Mouse (Mus musculus): ENCODE measurements at regions not wholly inside any gene's neighbourhood (a gene's known extent, or its start where the extent isn't known, plus 50 kb on each side); places are given as distances from the start of the nearest gene placed in this dataset.

- no peak for DNase-seq
Measured at GRCm38 (mm10) chr15:70489548-70489947, 3344.8 kb upstream of the Gm6569 start.

- DNase-seq: peak; percentile 5
Measured at GRCm38 (mm10) chr15:70507046-70507818, 3327.1 kb upstream of the Gm6569 start.

GRCm38 (mm10) chr15:70520551-70520950 lies 3313.8 kb upstream of the Gm6569 start:
- no peak for DNase-seq

DNA sequence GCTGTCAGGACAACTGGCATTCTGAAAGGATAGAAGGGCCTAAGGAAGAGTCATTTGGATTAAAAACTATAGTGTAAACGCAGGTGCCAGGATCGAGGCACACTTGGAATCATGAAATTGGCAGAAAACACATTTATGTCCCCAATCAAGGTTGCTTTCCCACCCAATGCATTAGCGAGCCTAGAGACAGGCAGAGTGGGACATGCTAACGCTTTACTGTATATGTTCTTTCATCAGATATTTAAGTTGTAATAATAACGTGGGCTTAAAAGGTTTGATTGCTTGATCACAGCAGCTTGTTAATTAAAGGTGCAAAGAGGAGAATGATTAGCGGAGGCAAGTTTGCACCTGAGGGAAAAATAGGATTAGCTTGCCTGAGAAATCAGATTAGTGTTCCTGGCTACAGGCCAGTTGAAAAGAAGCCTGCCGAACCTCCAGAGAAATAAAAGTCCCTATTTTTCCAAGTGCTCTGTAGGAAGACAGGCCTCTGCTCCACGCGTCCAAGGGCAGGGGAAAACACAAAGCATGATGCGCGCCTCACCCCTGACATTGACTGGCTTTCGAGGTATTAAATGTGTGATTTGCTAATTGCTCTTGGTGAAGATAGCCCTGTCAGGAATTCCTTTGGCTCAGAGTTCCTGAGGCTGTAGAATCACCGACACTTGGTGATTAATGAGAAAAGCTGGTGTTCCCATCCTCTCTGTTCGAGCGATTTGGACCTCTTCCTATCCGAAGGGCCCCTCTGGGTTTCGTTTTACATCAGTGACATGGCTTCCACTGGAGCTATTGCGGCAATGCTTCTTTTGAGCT lies 3279.4 kb upstream of the Gm6569 start:
- DNase-seq: peak; percentile 3

GRCm38 (mm10) chr15:70555583-70555894 lies 3278.8 kb upstream of the Gm6569 start:
- no peak for DNase-seq

DNA sequence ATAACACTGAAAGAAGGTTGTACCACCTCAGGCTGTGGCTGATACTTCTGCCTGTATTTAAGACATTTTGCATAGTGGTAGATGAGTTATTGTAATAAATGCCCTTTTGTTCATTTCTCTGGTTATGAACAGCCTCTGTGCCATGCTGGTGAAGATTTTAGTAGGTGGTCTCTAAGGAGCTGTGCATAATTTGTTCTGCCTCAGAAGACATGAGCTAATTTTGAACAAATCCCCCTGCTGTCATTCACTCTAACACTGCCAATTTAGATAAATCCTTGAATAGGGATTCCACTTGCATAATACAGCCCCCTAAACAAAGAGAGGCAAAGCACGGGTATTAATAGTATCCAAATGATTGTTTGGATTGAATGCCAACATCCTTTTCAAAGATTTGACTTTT lies 3240.1 kb upstream of the Gm6569 start:
- no peak for DNase-seq

- DNase-seq: peak; percentile 2
Measured at GRCm38 (mm10) chr15:70600762-70601489, 3233.4 kb upstream of the Gm6569 start.

DNA sequence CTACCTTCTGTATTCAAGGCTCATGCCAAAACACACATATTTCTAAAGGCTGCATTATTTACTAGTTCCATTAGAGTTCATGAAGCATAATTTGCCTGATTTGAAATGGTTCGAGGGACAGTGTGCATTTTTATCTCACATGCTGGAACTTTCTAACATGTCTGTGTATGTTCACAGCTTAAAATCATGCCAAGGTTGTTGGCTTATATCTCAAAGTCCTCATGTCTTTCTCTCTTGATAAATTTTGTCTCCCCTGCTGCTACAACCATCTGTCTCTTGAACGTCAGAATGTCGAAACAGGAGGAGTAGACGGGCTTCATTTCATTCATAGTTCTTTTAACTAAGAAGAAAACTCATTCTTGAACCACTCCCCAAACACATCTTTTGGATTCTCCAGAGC lies 3229.1 kb upstream of the Gm6569 start:
- DNase-seq: no peak

- no peak for DNase-seq
Measured at GRCm38 (mm10) chr15:70606896-70607295, 3227.5 kb upstream of the Gm6569 start.

DNA sequence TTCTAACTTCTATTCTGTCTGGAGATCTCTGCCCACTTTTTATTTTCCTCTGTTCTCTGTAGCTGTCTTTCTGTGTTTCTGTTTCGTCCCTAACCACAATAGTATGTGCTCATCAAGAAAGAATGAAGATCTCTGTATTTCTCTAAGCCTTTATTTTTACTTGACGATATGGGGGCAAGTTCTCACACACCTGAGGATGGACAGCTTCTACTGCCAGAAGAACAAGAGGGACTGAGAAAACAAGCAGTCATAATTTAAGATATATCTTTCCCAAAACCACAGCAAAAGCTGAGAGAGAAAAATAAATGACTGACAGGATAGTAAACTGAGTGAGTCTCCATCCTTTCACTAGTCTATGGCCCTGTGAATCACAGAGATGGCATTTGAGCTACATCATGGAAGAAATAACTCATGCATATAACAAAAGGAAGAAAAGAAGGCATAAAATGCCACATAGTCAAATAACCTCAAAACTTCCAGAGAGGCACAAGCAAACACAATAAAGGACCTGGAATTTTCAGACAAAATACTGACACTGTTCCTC lies 3216.2 kb upstream of the Gm6569 start:
- DNase-seq: no peak

DNA sequence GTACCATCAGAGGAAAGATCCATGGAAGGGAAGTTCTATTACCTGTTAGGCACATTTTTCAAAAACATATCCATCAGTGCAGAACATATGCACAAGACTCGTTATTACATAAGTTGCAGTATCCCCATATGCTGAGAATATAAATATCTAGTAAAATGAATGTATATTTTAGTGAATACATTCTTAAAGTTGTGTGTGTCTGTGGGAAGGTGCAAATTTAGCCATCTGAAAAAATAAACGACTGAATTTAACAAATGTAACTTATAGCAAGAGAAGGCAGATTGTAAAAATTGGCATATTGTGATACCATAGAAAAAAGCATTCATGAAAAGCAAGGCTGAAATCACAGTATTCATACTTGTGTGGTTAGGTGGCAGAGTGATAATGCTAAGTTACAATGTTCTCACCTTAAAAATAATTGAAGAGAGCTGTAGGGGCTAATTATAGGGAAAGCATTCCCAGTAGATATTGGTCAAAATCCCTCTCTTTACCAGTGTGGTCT lies 3193.3 kb upstream of the Gm6569 start:
- no peak for DNase-seq

GRCm38 (mm10) chr15:70644447-70645202 lies 3189.7 kb upstream of the Gm6569 start:
- DNase-seq: peak; percentile 2

GRCm38 (mm10) chr15:70675549-70675948 lies 3158.8 kb upstream of the Gm6569 start:
- no peak for DNase-seq

GRCm38 (mm10) chr15:70704547-70704946 lies 3129.8 kb upstream of the Gm6569 start:
- no peak for DNase-seq

DNA sequence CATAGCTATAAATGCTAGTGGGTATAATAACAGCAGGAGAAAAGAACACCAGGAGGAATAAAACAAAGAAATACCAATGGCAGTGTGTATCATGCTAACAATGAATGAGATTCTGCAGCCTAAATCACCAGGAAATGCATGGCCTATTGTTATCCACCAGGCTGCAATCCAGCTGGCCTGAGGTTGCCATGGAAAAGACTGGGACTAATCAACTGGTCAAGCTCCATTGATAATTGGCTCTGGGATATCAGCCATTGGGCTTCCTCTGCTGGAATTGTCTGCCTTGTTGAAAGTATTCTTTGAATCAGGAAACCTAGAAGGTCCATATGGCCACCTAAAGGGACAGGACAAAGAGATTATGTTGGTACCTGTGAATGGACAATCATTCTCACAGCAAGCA lies 3120.6 kb upstream of the Gm6569 start:
- DNase-seq: peak; percentile 68

- DNase-seq: no peak
Measured at GRCm38 (mm10) chr15:70727361-70727885, 3106.9 kb upstream of the Gm6569 start.

DNA sequence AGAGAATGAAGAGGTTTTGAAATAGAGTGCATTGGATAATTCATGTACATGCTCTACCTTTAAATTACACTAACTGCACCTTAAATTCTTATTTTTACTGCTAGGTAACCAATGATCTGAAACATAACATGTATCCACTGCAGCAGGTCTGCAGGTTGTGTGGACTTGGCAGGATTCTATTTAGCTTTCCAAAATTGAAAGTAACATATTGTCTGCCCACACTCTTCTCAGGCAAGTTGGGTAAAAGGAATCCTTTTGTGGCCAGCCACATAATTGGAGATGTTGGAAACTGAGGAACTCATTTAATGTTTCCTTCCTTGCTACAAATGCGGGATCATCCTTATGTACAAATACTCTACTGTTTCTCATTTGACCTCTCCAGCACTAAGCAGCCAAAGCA lies 3106.4 kb upstream of the Gm6569 start:
- no peak for DNase-seq

DNA sequence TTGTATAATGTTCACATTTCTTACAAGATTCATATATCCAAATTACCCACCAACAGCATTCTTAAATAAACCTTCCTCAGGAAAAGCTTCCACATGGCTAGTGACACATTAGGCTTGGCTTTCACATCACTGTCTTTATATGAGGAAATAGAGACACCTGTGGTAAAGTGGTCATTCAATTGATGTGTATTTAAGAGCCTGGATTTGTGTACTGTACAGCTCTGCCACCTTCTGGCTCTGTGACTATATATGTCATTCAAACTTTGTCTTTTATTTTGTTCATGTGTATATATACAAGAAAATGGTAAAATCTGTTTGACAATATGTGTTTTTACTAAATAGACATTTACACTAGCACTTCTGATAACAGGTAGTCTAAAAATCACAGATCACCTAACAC lies 3090.1 kb upstream of the Gm6569 start:
- DNase-seq: no peak

- DNase-seq: no peak
Measured at GRCm38 (mm10) chr15:70764045-70764444, 3070.3 kb upstream of the Gm6569 start.

DNA sequence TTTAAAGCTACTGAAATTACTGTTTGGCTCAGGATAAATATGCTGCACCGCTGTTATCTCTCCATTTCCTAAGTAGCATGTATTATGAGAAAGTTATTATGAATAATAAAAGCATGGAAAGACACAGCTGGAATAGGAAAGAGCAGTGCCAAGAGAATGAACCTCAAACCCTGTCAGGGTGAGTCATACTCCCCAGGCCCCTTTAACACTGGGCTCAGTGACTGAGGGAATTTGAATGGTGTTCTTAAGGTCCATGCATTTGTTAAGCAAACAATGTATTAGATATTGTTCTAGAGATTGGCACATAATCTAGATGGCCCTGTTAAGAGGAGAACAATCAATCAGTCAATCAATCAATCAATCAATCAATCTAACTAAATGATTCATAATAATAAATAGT lies 3069.8 kb upstream of the Gm6569 start:
- no peak for DNase-seq

DNA sequence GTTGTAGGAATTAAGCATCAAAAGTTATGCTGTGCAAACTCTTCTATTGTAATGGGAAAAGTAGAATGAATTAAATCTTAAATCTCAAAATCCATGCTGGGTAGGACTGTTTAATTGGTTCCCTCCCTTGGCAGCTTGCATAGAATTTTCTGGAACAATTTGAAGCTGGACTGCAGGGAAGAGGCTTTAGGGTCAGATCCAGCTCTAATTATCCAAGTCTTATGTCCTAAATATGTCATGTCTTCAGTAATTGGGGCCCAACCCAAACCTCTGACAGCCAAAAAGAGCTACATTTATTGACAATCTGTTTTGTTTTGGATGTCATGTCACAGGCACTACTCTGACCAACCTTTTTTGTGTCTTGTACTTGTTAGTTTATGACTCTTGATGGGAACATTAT lies 3068.9 kb upstream of the Gm6569 start:
- DNase-seq: no peak
